Mouse (Mus musculus) adrenal gland, adult 2 months (tissue): ENCODE results near the gene Stat3. TPM values are rescaled to one million over a fixed set of nuclear protein-coding genes. Genes with fewer than 3 reads are reported as not detected.

Source experiments
- polyA plus RNA-seq: library from polyadenylated mRNA; depleted of rRNA; stranded (reverse); fragments of >200 nt; gene quantifications from 2 replicates; pipeline ENCODE4 v1.2.3, GENCODE M21; 2012; rRNA removed
- total RNA-seq, 2 experiments: library from RNA; stranded (reverse); gene quantifications; 2 replicates each; pipeline ENCODE4 v1.2.3; 2021

Stat3 gene
- total and polyA plus RNA-seq, 3 experiments: 54.9 to 79.4 (median 76.6) TPM

Other genes with a start within 250 kb of the Stat3 start
- gene Zfp385c, start 247.1 kb downstream of the Stat3 start, total RNA-seq: under 1 TPM in 1 of 2 experiments, not detected in 1; 0.59 TPM
- gene Zfp385c, start 247.1 kb downstream of the Stat3 start, polyA plus RNA-seq: 0.75 and 0.84 TPM in 2 replicates
- gene Dhx58, start 235.3 kb downstream of the Stat3 start, total RNA-seq: 10 to 100 TPM; 29.2 to 60.7 TPM
- 30.2 and 42.2 TPM in 2 replicates for gene Dhx58, start 235.3 kb downstream of the Stat3 start, polyA plus RNA-seq
- gene Kat2a, start 227.1 kb downstream of the Stat3 start, total RNA-seq: 10 to 100 TPM; 42.5 to 42.6 TPM
- gene Kat2a, start 227.1 kb downstream of the Stat3 start, polyA plus RNA-seq: 73.5 and 85.1 TPM in 2 replicates
- gene Hspb9, start 225.7 kb downstream of the Stat3 start, total RNA-seq: not detected
- gene Hspb9, start 225.7 kb downstream of the Stat3 start, polyA plus RNA-seq: not detected in 2 replicates
- gene Rab5c, start 201.3 kb downstream of the Stat3 start, total RNA-seq: 100 to 1,000 TPM; 191 to 196 TPM
- gene Rab5c, start 201.3 kb downstream of the Stat3 start, polyA plus RNA-seq: 201 and 238 TPM in 2 replicates
- gene Kcnh4, start 179.6 kb downstream of the Stat3 start, total RNA-seq: under 1 TPM; 0.28 to 0.32 TPM
- 0.45 and 0.57 TPM in 2 replicates for gene Kcnh4, start 179.6 kb downstream of the Stat3 start, polyA plus RNA-seq
- gene Hcrt, start 176.6 kb downstream of the Stat3 start, total RNA-seq: not detected
- gene Hcrt, start 176.6 kb downstream of the Stat3 start, polyA plus RNA-seq: not detected in 2 replicates
- gene Ghdc, start 168.6 kb downstream of the Stat3 start, total RNA-seq: 10 to 100 TPM; 21.6 to 26.0 TPM
- 26.8 and 27.6 TPM in 2 replicates for gene Ghdc, start 168.6 kb downstream of the Stat3 start, polyA plus RNA-seq
- gene Stat5b, start 88.8 kb downstream of the Stat3 start, total RNA-seq: 10 to 100 TPM; 60.3 to 65.3 TPM
- gene Stat5b, start 88.8 kb downstream of the Stat3 start, polyA plus RNA-seq: 43.8 and 53.8 TPM in 2 replicates
- gene Stat5a, start 80.2 kb downstream of the Stat3 start, total RNA-seq: 10 to 100 TPM; 27.0 to 38.0 TPM
- 45.1 and 51.2 TPM in 2 replicates for gene Stat5a, start 80.2 kb downstream of the Stat3 start, polyA plus RNA-seq
- 100 to 1,000 TPM; 236 to 425 TPM for gene Cavin1, start 31.3 kb upstream of the Stat3 start, total RNA-seq
- 193 and 219 TPM in 2 replicates for gene Cavin1, start 31.3 kb upstream of the Stat3 start, polyA plus RNA-seq
- gene Atp6v0a1, start 69.9 kb upstream of the Stat3 start, total RNA-seq: 100 to 1,000 TPM; 116 to 159 TPM
- 77.9 and 98.0 TPM in 2 replicates for gene Atp6v0a1, start 69.9 kb upstream of the Stat3 start, polyA plus RNA-seq
- 10 to 100 TPM; 38.0 to 42.5 TPM for gene Naglu, start 130.5 kb upstream of the Stat3 start, total RNA-seq
- 102 and 120 TPM in 2 replicates for gene Naglu, start 130.5 kb upstream of the Stat3 start, polyA plus RNA-seq
- gene Hsd17b1, start 138.9 kb upstream of the Stat3 start, total RNA-seq: 1 to 10 TPM; 1.1 to 2.5 TPM
- gene Hsd17b1, start 138.9 kb upstream of the Stat3 start, polyA plus RNA-seq: 2.1 and 2.3 TPM in 2 replicates
- 10 to 100 TPM; 86.9 to 90.5 TPM for gene Coasy, start 143.0 kb upstream of the Stat3 start, total RNA-seq
- gene Coasy, start 143.0 kb upstream of the Stat3 start, polyA plus RNA-seq: 178 and 187 TPM in 2 replicates
- 10 to 100 TPM; 57.8 to 72.3 TPM for gene Mlx, start 147.7 kb upstream of the Stat3 start, total RNA-seq
- 36.3 and 42.4 TPM in 2 replicates for gene Mlx, start 147.7 kb upstream of the Stat3 start, polyA plus RNA-seq
- gene Psmc3ip, start 155.9 kb upstream of the Stat3 start, total RNA-seq: 1 to 10 TPM; 3.6 to 5.9 TPM
- gene Psmc3ip, start 155.9 kb upstream of the Stat3 start, polyA plus RNA-seq: 0.38 and 0.71 TPM in 2 replicates
- gene Retreg3, start 180.4 kb upstream of the Stat3 start, total RNA-seq: 10 to 100 TPM; 50.7 to 50.9 TPM
- 41.7 and 46.9 TPM in 2 replicates for gene Retreg3, start 180.4 kb upstream of the Stat3 start, polyA plus RNA-seq
- gene Tubg1, start 180.4 kb upstream of the Stat3 start, total RNA-seq: 10 to 100 TPM; 42.9 to 43.0 TPM
- 15.2 and 42.7 TPM in 2 replicates for gene Tubg1, start 180.4 kb upstream of the Stat3 start, polyA plus RNA-seq
- 1 to 10 TPM; 6.2 to 7.5 TPM for gene Tubg2, start 216.4 kb upstream of the Stat3 start, total RNA-seq
- 5.5 and 6.0 TPM in 2 replicates for gene Tubg2, start 216.4 kb upstream of the Stat3 start, polyA plus RNA-seq
- gene Cntnap1, start 231.0 kb upstream of the Stat3 start, total RNA-seq: 1 to 10 TPM; 6.8 TPM
- gene Cntnap1, start 231.0 kb upstream of the Stat3 start, polyA plus RNA-seq: 9.3 and 9.4 TPM in 2 replicates
- 10 to 100 TPM; 19.4 to 39.7 TPM for gene Plekhh3, start 231.8 kb upstream of the Stat3 start, total RNA-seq
- gene Plekhh3, start 231.8 kb upstream of the Stat3 start, polyA plus RNA-seq: 112 and 122 TPM in 2 replicates
- under 1 TPM; 0.26 to 0.83 TPM for gene Ccr10, start 235.9 kb upstream of the Stat3 start, total RNA-seq
- 0.84 and 1.6 TPM in 2 replicates for gene Ccr10, start 235.9 kb upstream of the Stat3 start, polyA plus RNA-seq